Mouse (Mus musculus) retina, embryonic 14.5 days (tissue): Measurements from ENCODE around the gene Lyz1.
"Not testable (repeated sequence)": the region's sequence is repeated elsewhere in the genome, so short reads cannot be mapped to it uniquely, and the experiment has no call there.

Experiments used
- DNase-seq: peaks from one replicate; pipeline ENCODE4 v3.0.0-alpha.2; 2015; ENCODE audit warnings: low spot score

Lyz1 gene

GRCm38 (mm10) chr10:117287226-117287850 is 5.3 kb downstream of the Lyz1 start:
- DNase-seq = no peak

- DNase-seq = no peak
These were observed 6.2 kb downstream of the Lyz1 start for GRCm38 (mm10) chr10:117286366-117286970.

- not testable (repeated sequence) for DNase-seq
These were observed 7.1 kb downstream of the Lyz1 start for GRCm38 (mm10) chr10:117285584-117285983.

GRCm38 (mm10) chr10:117284578-117285520 is 7.8 kb downstream of the Lyz1 start:
- DNase-seq = no peak

- DNase-seq = no peak
These were observed 8.6 kb downstream of the Lyz1 start for GRCm38 (mm10) chr10:117283871-117284577.

GRCm38 (mm10) chr10:117283196-117283595 is 9.5 kb downstream of the Lyz1 start:
- DNase-seq = not testable (repeated sequence)

- no peak for DNase-seq
These were observed 10.1 kb downstream of the Lyz1 start for GRCm38 (mm10) chr10:117282551-117282950.

- DNase-seq = no peak
These were observed 10.6 kb downstream of the Lyz1 start, which contains the start of gene Lyz2 for GRCm38 (mm10) chr10:117282049-117282448. TSS of gene Lyz2 (minus strand) at chr10:117282321.

- DNase-seq = no peak
These were observed 11.2 kb downstream of the Lyz1 start for GRCm38 (mm10) chr10:117281381-117281920.

- no peak for DNase-seq
These were observed 12.7 kb downstream of the Lyz1 start for GRCm38 (mm10) chr10:117280000-117280399.

- DNase-seq = not testable (repeated sequence)
These were observed 14.2 kb downstream of the Lyz1 start for GRCm38 (mm10) chr10:117278510-117278909.

GRCm38 (mm10) chr10:117277779-117278178 is 14.9 kb downstream of the Lyz1 start:
- not testable (repeated sequence) for DNase-seq

GRCm38 (mm10) chr10:117275681-117276369 is 16.8 kb downstream of the Lyz1 start:
- DNase-seq = no peak

- DNase-seq = not testable (repeated sequence)
These were observed 18.0 kb downstream of the Lyz1 start for GRCm38 (mm10) chr10:117274645-117275044.

GRCm38 (mm10) chr10:117272023-117272422 is 20.6 kb downstream of the Lyz1 start:
- DNase-seq = peak; percentile 35

- no peak for DNase-seq
These were observed 32.8 kb downstream of the Lyz1 start for GRCm38 (mm10) chr10:117259870-117260269.

- DNase-seq = no peak
These were observed 54.1 kb downstream of the Lyz1 start, which contains the start of gene 9530003J23Rik for GRCm38 (mm10) chr10:117238603-117239002. TSS of gene 9530003J23Rik (minus strand) at chr10:117238703.
